Mouse (Mus musculus) limb, embryonic 15.5 days (tissue): ENCODE measurements at regions not wholly inside any gene's neighbourhood (a gene's known extent, or its start where the extent isn't known, plus 50 kb on each side); places are given as distances from the start of the nearest gene placed in this dataset.
A peak's percentile ranks its signal among the peaks of the same experiment; 100 is the strongest.

Experiments
- ATAC-seq: fragments of 200-750 bp; cut with Nextera tagmentation; 2 replicates; pipeline ENCODE4 v1.8.0; 2017; ENCODE audit warnings: low read depth, moderate TSS enrichment; ENCODE audit not compliant: insufficient number of reproducible peaks, low FRiP score, low TSS enrichment
- H3K27ac ChIP-seq: fragments of 300-500 bp; sonication (generic); 2 replicates; pipeline ENCODE4 v1.5.1; 2015; ENCODE audit warnings: moderate library complexity, mild to moderate bottlenecking, inconsistent platforms
- H3K27me3 ChIP-seq: fragments of 300-500 bp; sonication (generic); 2 replicates; pipeline ENCODE4 v1.6.1; 2015; ENCODE audit warnings: inconsistent platforms
- H3K36me3 ChIP-seq: fragments of 300-500 bp; sonication (generic); 2 replicates; pipeline ENCODE4 v1.6.1; 2015; ENCODE audit warnings: inconsistent platforms
- H3K4me1 ChIP-seq: fragments of 300-500 bp; sonication (generic); 2 replicates; pipeline ENCODE4 v1.6.1; 2015; ENCODE audit warnings: inconsistent platforms
- H3K4me2 ChIP-seq: fragments of 300-500 bp; sonication (generic); 2 replicates; pipeline ENCODE4 v1.6.1; 2015; ENCODE audit warnings: mild to moderate bottlenecking, inconsistent platforms
- H3K4me3 ChIP-seq: fragments of 300-500 bp; sonication (generic); 2 replicates; pipeline ENCODE4 v1.5.1; 2015; ENCODE audit warnings: mild to moderate bottlenecking, inconsistent platforms
- H3K9ac ChIP-seq: fragments of 300-500 bp; sonication (generic); 2 replicates; pipeline ENCODE4 v1.6.1; 2015; ENCODE audit warnings: inconsistent platforms
- H3K9me3 ChIP-seq: fragments of 300-500 bp; sonication (generic); 2 replicates; pipeline ENCODE4 v1.6.1; 2016; ENCODE audit warnings: inconsistent platforms
- WGBS: fragments of 180-500 bp; shearing (Covaris S2); methylation state at CpG from one replicate; pipeline ENCODE4 v1.1.7; 2015; 5-methylcytosine and 5-hydroxymethylcytosine counted together

DNA sequence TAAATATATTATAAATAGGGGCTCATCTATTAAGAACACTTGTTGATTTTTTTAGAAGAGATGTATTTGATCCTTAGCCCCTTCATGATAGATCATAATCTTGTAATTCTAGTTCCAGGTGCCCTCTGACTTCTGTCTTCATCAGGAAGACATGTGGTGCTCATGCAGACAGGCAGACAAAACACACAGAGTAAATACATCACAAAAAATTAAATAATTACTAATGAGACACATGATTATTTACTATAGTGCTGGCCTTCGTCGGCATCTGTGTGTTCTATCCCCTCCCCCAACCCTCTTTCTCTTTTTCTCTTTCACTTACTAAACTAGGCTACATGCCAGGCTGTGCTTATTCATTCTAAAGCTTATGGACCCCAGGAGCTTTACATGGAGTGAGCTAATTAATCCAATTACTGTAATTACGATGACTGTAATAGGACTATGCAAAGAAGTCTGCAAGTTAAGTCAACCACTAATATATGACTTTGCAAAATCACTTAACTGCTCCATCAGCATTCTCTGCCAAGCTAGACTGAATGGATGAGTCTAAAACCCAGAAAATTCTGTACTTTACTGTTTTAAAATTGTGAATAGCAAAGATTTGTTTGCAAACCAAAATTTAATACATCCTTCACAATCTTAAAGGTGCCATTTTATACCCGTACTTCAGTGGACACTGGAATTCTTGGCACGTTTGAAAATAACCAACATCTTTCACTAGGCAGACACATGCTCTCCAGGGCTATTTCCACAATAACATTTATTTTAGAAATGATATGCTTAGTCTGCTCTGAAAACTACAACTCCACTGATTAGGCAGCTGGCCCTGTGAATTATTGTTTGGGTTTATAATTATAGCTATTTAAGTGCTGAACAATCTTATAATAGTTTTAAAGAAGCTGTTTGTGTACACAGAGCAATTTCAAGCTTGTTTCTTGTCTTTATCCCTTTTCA lies 659.9 kb downstream of the Slc22a22 start:
- Histone ChIP-seq H3K9ac (no peak overlapping the region), H3K4me2 (no peak overlapping the region), H3K27me3 (no peaks in the 10 kb centered on the region), H3K9me3 (no peaks in the 10 kb centered on the region), H3K36me3 (no peaks in the 10 kb centered on the region), H3K4me3 (no peak overlapping the region), H3K4me1 (no peaks in the 10 kb centered on the region), H3K27ac (no peak overlapping the region)
- 42% methylated on average over 5 of the region's 5 CpGs for WGBS
- ATAC-seq, result no peak

DNA sequence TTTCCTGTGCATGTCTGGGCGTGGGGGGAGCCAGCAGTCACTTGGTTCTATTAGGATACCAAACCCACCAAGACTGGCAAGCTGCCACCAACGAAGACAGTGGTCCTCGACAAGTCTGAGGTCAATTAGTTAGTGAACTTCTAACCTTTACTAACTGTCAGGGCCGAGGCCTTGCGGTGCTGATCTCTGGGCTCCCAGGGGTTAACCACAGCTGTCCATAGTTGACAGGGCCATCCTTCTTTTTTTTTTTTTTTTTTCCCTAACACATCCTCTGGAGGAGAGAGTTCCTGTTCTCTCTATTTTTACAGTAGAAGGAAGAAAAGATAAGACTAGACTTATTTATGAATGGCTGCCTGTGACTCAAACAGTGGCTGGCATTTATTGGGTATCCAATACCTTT lies 663.5 kb downstream of the Slc22a22 start:
- H3K4me2 ChIP-seq, result no peak overlapping the region
- no peaks in the 10 kb centered on the region for H3K36me3 ChIP-seq
- H3K27ac ChIP-seq, result no peak overlapping the region
- WGBS, result 33% methylated on average over 5 of the region's 5 CpGs
- H3K4me1 ChIP-seq, result no peaks in the 10 kb centered on the region
- no peak overlapping the region for H3K9ac ChIP-seq
- no peaks in the 10 kb centered on the region for H3K27me3 ChIP-seq
- no peak overlapping the region for H3K4me3 ChIP-seq
- H3K9me3 ChIP-seq, result no peaks in the 10 kb centered on the region
- ATAC-seq, result no peak

DNA sequence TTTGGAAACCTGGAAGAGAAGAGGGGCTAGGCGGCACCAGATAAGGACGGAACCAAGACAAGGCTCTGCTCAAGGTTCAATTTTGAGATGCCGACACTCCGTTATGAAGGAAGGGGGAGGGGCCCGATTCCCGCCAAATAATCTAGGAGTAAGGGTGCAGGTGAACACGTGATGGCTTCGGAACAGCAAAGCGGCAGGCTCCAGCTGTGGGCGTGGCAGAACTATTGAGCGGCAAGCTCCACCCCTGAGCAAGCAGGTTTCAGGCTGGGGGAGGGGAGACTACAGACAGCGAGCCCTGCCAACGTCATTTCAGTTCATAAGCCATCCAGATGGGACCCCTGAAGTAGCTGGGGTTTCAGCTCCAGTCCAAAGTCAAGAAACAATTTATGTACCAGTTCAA lies 667.3 kb downstream of the Slc22a22 start:
- H3K9ac ChIP-seq, result no peak overlapping the region
- no peak overlapping the region for H3K4me3 ChIP-seq
- ATAC-seq, result no peak
- H3K36me3 ChIP-seq, result no peaks in the 10 kb centered on the region
- 45% methylated on average over 13 of the region's 13 CpGs for WGBS
- H3K4me2 ChIP-seq, result peak overlapping the region; percentile 12; the same call in 1 of the 2 replicates
- H3K4me1 ChIP-seq, result no peaks in the 10 kb centered on the region
- H3K9me3 ChIP-seq, result no peaks in the 10 kb centered on the region
- H3K27ac ChIP-seq, result no peak overlapping the region
- no peaks in the 10 kb centered on the region for H3K27me3 ChIP-seq

DNA sequence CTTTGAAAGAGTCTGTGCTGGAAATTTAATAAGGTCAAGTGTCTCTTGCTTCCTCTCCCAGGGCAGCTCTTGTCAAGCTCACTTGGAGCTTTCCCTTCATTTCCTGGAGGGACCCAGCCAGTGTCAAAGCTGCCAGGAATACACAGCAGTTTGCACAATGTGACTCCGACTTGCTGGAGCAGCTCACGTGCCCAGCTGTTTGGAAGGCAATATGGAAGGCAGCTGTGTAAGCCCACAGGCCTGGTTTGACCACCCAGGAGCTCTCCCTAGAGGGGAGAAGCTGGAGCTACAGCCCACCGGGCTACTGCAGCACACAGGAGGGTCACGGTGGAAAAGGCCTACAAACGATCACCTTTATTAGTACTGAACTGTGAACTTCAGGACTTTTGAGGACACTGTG lies 669.8 kb downstream of the Slc22a22 start:
- no peaks in the 10 kb centered on the region for H3K9me3 ChIP-seq
- H3K4me1 ChIP-seq, result no peaks in the 10 kb centered on the region
- H3K27ac ChIP-seq, result no peak overlapping the region
- ATAC-seq, result no peak
- no peak overlapping the region for H3K9ac ChIP-seq
- no peak overlapping the region for H3K4me3 ChIP-seq
- WGBS, result 28% methylated on average over 5 of the region's 5 CpGs
- no peaks in the 10 kb centered on the region for H3K27me3 ChIP-seq
- no peaks in the 10 kb centered on the region for H3K36me3 ChIP-seq
- H3K4me2 ChIP-seq, result no peak overlapping the region

DNA sequence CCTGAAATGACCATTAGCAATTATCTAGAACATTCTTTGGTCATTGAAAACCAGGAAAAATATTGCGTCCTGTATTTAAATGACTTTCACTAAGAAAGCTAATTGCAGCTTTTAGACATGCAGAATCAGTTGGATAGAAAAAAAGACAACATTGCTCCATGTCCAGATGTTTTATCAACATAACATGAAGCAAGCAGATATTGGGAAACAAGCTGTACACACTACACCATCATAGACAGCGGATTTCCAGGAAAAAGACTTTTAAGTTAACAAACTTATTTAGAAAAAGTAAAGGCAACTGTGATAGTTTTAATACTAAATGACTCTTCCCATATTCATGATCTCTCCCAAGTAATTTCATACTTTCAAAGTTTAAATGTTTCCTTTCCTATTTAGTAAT lies 675.5 kb downstream of the Slc22a22 start:
- WGBS, result 87% methylated on average over 2 of the region's 2 CpGs
- Histone ChIP-seq H3K9ac (no peak overlapping the region), H3K36me3 (no peaks in the 10 kb centered on the region), H3K4me1 (no peaks in the 10 kb centered on the region), H3K27ac (no peak overlapping the region), H3K4me2 (no peak overlapping the region), H3K4me3 (no peak overlapping the region), H3K9me3 (no peaks in the 10 kb centered on the region), H3K27me3 (no peaks in the 10 kb centered on the region)
- ATAC-seq, result no peak

DNA sequence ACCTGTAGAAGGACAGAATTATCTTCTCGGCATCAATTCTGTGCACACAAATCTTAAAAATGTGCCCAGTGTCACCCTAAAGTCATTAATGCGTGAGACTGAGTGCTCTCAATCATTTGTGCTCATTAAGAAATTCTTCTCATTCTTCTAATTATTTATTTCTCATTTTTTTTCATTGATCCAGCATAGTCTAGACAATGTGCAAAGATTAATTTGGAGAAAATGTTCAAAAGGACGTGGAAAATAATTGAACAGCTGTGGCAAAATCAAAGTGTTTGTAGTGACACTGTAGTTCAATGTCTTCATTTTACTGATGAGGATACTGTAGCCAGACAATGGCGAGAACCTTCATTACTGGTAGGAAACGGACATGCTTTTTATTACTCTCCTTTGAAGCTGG lies 702.0 kb downstream of the Slc22a22 start:
- Histone ChIP-seq H3K36me3 (no peaks in the 10 kb centered on the region), H3K4me3 (no peak overlapping the region), H3K4me2 (no peak overlapping the region), H3K27me3 (no peaks in the 10 kb centered on the region), H3K4me1 (no peaks in the 10 kb centered on the region), H3K9ac (no peak overlapping the region), H3K27ac (no peak overlapping the region), H3K9me3 (no peaks in the 10 kb centered on the region)
- WGBS, result 59% methylated on average over 5 of the region's 5 CpGs
- ATAC-seq, result no peak

DNA sequence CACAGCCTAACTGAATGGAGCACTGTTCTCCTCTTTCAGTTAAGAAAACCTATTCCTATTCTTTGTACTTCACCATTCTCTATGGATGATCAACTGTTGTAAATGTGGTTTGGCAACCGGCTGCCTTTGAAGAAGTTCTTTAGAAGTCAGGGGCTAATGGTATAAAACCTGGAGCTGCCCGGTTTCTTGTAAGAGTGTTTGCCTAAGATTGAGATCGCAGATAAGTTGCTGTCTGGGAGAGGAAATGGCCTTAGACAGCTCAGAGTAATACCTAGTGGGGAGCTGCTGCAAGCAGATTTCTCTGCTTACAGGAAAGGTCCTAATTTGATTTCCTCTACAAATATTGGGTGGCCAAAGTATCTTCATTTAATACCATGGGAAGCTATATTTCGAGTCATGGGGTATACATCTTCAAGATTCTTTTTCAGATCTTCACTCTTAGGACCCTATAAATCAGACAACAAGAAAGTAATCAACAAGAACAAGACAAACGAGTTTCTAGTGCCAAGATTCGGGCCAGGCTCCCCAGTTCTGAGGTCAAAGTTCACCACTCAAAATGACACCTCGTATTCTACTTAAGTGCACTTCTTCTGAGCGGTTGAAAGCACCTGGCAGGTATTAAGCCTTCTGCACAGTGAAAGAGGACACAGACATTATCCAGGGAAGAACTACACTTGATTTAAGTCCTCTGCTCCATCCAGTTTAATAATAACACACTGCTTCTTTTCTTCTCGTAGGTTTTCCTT lies 702.6 kb downstream of the Slc22a22 start:
- WGBS, result 25% methylated on average over 9 of the region's 9 CpGs
- H3K36me3 ChIP-seq, result no peaks in the 10 kb centered on the region
- H3K9me3 ChIP-seq, result no peaks in the 10 kb centered on the region
- no peaks in the 10 kb centered on the region for H3K4me1 ChIP-seq
- H3K9ac ChIP-seq, result no peak overlapping the region
- no peaks in the 10 kb centered on the region for H3K27me3 ChIP-seq
- no peak overlapping the region for H3K4me3 ChIP-seq
- H3K4me2 ChIP-seq, result no peak overlapping the region
- no peak overlapping the region for H3K27ac ChIP-seq
- no peak for ATAC-seq

DNA sequence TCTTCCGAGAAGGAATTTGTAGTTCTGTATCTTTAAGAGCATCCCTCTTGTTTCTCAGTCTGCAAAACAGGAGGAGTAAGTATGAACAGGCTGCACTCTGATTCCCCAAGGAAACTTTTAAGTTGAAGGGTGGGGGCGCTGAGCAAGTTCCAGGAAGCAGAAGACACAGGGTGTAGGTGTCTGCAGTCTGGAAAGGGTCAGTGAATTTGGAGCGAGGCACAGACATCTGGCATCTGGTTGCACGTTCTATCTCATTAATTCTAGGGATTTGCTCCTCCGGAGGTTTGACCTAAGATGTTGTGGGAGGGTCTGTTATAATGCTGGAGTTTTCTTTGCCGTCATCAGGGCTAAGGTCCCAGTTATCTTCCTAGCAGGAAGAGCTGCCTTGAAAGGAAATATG lies 711.1 kb downstream of the Slc22a22 start:
- no peak for ATAC-seq
- H3K4me1 ChIP-seq, result peaks cover 7% of the 10 kb centered on the region
- H3K9ac ChIP-seq, result no peak overlapping the region
- no peak overlapping the region for H3K4me2 ChIP-seq
- no peak overlapping the region for H3K4me3 ChIP-seq
- no peaks in the 10 kb centered on the region for H3K36me3 ChIP-seq
- H3K9me3 ChIP-seq, result no peaks in the 10 kb centered on the region
- WGBS, result 38% methylated on average over 6 of the region's 6 CpGs
- no peaks in the 10 kb centered on the region for H3K27me3 ChIP-seq
- no peak overlapping the region for H3K27ac ChIP-seq

DNA sequence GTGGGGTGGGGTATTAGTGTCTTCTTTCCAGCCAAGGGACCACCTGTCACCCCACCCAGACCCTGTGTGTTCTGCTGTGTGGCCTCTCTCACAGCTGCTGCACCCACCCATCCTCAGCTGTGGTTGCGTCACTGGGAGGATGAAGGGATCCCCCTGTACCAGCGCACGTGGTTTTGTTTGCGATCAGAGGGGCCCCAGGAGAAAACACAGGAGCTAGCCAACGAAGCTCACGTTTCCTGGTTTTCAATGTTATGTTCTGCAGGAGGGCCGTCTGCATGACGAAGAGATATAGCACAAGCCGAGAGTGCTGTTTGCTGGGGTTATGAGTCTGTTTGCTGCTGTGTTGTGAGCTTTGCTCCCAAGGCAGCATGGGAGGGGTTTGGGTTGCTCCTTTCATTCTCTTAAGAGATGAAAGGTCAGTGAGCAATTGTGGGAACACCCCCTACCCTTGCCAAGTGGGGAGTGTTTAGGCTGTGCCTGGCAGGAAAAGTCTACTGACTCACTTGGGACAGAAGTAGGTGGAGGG lies 712.4 kb downstream of the Slc22a22 start:
- no peak overlapping the region for H3K4me3 ChIP-seq
- no peaks in the 10 kb centered on the region for H3K9me3 ChIP-seq
- H3K4me2 ChIP-seq, result no peak overlapping the region; the same call in 1 of the 2 replicates
- no peak overlapping the region for H3K9ac ChIP-seq
- no peaks in the 10 kb centered on the region for H3K27me3 ChIP-seq
- no peaks in the 10 kb centered on the region for H3K36me3 ChIP-seq
- no peak for ATAC-seq
- peaks cover 7% of the 10 kb centered on the region for H3K4me1 ChIP-seq
- H3K27ac ChIP-seq, result no peak overlapping the region
- WGBS, result 16% methylated on average over 9 of the region's 9 CpGs

DNA sequence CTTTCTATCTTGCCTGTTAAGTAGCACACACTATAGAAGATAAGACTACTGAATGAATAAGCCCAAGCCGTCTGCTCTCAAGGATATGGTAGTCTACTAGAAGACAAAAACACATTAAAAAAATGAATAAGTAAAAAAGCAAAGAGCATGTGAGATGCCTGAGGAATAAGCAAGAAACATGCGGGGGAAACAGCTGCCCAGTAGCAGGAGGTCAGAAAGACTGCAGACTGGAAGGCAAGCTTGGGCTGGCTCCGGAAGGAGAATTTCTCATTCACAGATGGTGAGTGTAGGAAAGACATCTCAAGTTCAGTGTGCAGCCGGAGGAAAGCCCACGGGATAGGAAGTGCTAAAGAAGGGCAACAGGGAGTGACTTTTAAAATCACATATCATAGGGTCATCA lies 713.4 kb downstream of the Slc22a22 start:
- no peak overlapping the region for H3K27ac ChIP-seq
- no peak overlapping the region for H3K9ac ChIP-seq
- H3K4me1 ChIP-seq, result peaks cover 7% of the 10 kb centered on the region
- no peaks in the 10 kb centered on the region for H3K36me3 ChIP-seq
- no peak overlapping the region for H3K4me3 ChIP-seq
- WGBS, result 43% methylated on average over 5 of the region's 5 CpGs
- no peak overlapping the region for H3K4me2 ChIP-seq
- no peak for ATAC-seq
- H3K9me3 ChIP-seq, result no peaks in the 10 kb centered on the region
- H3K27me3 ChIP-seq, result no peaks in the 10 kb centered on the region

DNA sequence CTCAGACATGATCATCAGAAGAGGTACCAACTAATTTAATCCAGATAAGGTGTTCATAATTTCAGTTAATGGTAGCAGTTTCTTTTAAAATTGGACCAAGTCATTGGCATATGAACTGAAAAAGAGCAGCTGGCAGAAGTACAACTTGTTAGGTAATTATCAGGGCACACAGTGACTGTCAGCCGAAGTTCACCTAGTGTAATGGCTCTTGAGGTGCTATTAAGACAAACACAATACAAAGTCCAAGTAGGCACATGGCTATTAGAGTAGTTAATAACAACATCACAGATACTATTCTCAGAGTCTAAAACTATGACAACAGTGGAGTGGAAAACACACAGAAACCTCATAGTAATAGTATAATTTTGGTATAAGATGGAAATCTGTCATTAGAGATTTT lies 730.7 kb downstream of the Slc22a22 start:
- 51% methylated on average over 1 of the region's 1 CpGs for whole genome bisulfite sequencing
- H3K4me2 ChIP-seq, result no peak overlapping the region

DNA sequence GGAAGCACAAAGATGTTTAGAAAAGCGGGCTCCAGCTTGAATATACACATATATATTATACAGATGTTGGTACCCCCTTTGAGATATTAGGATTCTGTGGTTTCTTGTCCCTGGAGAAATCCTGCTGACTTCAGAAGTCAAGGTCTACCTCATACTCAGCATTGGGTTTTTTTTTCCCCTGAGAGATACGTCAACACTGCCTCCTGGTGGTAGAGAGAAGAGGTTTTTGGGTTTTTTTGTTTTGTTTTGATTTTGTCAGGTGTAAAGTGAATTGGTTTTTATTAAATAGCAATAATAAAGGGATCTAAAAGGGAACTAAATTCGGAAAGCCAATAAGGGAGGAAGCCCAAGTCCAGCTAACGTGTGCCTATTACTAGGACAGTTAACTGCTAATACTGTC lies 732.5 kb downstream of the Slc22a22 start:
- H3K36me3 ChIP-seq, result no peaks in the 10 kb centered on the region
- no peak overlapping the region for H3K4me3 ChIP-seq
- H3K9me3 ChIP-seq, result no peaks in the 10 kb centered on the region
- H3K27ac ChIP-seq, result no peak overlapping the region
- no peaks in the 10 kb centered on the region for H3K27me3 ChIP-seq
- 41% methylated on average over 4 of the region's 4 CpGs for WGBS
- H3K9ac ChIP-seq, result no peak overlapping the region
- no peaks in the 10 kb centered on the region for H3K4me1 ChIP-seq
- H3K4me2 ChIP-seq, result no peak overlapping the region
- no peak for ATAC-seq

More for the DNA sequence above, 730.7 kb downstream of the Slc22a22 start:
- Histone ChIP-seq H3K4me3 (no peak overlapping the region), H3K4me1 (no peaks in the 10 kb centered on the region), H3K36me3 (no peaks in the 10 kb centered on the region), H3K9ac (no peak overlapping the region), H3K9me3 (no peaks in the 10 kb centered on the region), H3K27me3 (no peaks in the 10 kb centered on the region), H3K27ac (no peak overlapping the region)
- no peak for ATAC-seq
